Mouse (Mus musculus): ENCODE measurements around the gene OR5BS1P. TPM values are rescaled to one million over a fixed set of nuclear protein-coding genes. Genes with fewer than 3 reads are reported as not detected.

Gene OR5BS1P
- total RNA-seq, 1 experiment: not detected

DNA sequence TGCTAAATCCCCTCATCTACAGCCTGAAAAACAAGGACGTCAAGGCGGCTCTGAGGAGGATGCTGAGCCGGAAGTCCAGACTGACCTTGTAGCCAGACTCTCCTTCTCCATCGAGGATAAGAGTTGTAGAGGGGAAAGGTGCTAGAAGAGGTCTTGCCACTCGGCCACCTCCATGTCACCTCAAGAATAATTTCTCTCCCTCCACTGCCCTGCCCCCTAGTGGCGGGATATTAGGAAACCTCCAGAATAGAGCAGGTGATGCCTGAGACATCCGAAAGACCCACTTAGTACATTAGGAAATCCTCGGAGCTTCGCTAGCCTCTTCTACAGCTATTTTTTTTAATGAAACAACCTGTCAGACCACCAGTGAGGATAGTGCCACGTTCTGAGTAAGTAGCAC is 5.7 kb downstream of the OR5BS1P start:
- H3K4me3 ChIP-seq (ENCODE audit: insufficient read depth in 1 of 2, low read depth in 1 of 2, low read length in 2 of 2, poor library complexity in 1 of 2, severe bottlenecking in 1 of 2): no peak overlapping the region
- H3K4me1 ChIP-seq (ENCODE audit: control insufficient read depth in 2 of 2, insufficient read depth in 2 of 2, low read length in 2 of 2, poor library complexity in 1 of 2): no peaks in the 10 kb centered on the region; a peak in 1 of 4 replicates
- TF ChIP-seq ZC3H11A (IDR thresholded peaks at IDR 0.05; ENCODE audit: borderline replicate concordance, low read depth, low read length) (no peak), HCFC1 (IDR thresholded peaks at IDR 0.05; ENCODE audit: borderline replicate concordance, insufficient read depth, low read length) (no peak), CHD2 (IDR thresholded peaks at IDR 0.05; ENCODE audit: low read depth, low read length) (no peak), MAFK (IDR thresholded peaks at IDR 0.05; ENCODE audit: insufficient read depth, low read depth, low read length) (no peak), ZNF384 (IDR thresholded peaks at IDR 0.05; ENCODE audit: low read depth, low read length) (no peak)
- in situ Hi-C loops (cut with MboI; ENCODE audit: low sequenced_read_pairs in 2 of 2, unreplicated experiment in 2 of 2): no loop called here
- no peaks in the 10 kb centered on the region for H3K9me3 ChIP-seq (ENCODE audit: control insufficient read depth, insufficient read depth, low read depth, low read length)
- H3K9ac ChIP-seq (ENCODE audit: insufficient read depth, low read depth, low read length, poor library complexity, severe bottlenecking): no peak overlapping the region
- H3K27ac ChIP-seq (ENCODE audit: insufficient read depth, low read depth, low read length, poor library complexity, severe bottlenecking): no peak overlapping the region
- H3K36me3 ChIP-seq (ENCODE audit: control insufficient read depth, insufficient read depth, low read length, poor library complexity, severe bottlenecking): no peaks in the 10 kb centered on the region
- DNase-seq (ENCODE audit: low read depth, low spot score): peak; percentile 54

DNA sequence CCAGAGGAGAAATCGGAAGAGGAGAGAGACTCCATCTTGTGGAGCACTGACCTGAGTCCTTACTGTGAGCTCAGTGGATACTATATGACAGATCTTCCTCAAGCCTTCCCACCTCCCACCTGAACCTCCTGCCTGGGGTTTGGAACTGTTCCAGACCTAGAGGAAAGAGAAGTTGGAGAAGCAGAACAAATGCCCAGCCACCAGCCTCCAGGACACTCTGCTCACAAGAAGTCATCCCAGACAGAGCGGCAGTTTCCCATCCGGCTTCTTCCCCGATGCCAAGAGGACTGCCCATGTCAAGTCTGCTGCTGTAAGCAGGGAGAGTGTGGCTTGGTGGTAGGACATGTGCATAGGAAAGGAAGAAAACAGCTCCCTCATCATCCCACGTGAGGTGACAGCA is 6.6 kb downstream of the OR5BS1P start:
- Histone ChIP-seq H3K4me3 (ENCODE audit: insufficient read depth in 1 of 2, low read depth in 1 of 2, low read length in 2 of 2, poor library complexity in 1 of 2, severe bottlenecking in 1 of 2) (no peak overlapping the region), H3K9me3 (ENCODE audit: control insufficient read depth, insufficient read depth, low read depth, low read length) (no peaks in the 10 kb centered on the region), H3K36me3 (ENCODE audit: control insufficient read depth, insufficient read depth, low read length, poor library complexity, severe bottlenecking) (no peaks in the 10 kb centered on the region), H3K27ac (ENCODE audit: insufficient read depth, low read depth, low read length, poor library complexity, severe bottlenecking) (no peak overlapping the region), H3K4me1 (ENCODE audit: control insufficient read depth in 2 of 2, insufficient read depth in 2 of 2, low read length in 2 of 2, poor library complexity in 1 of 2) (no peaks in the 10 kb centered on the region; a peak in 1 of 4 replicates), H3K9ac (ENCODE audit: insufficient read depth, low read depth, low read length, poor library complexity, severe bottlenecking) (no peak overlapping the region)
- in situ Hi-C loops (cut with MboI; ENCODE audit: low sequenced_read_pairs in 2 of 2, unreplicated experiment in 2 of 2): no loop called here
- no peak for TF ChIP-seq HCFC1 (IDR thresholded peaks at IDR 0.05; ENCODE audit: borderline replicate concordance, insufficient read depth, low read length)
- no peak for TF ChIP-seq ZNF384 (IDR thresholded peaks at IDR 0.05; ENCODE audit: low read depth, low read length)
- TF ChIP-seq ZC3H11A (IDR thresholded peaks at IDR 0.05; ENCODE audit: borderline replicate concordance, low read depth, low read length): no peak
- TF ChIP-seq CHD2 (IDR thresholded peaks at IDR 0.05; ENCODE audit: low read depth, low read length): no peak
- TF ChIP-seq MAFK (IDR thresholded peaks at IDR 0.05; ENCODE audit: insufficient read depth, low read depth, low read length): no peak
- DNase-seq (ENCODE audit: low read depth, low spot score): no peak

- in situ Hi-C loops (cut with MboI; ENCODE audit: low sequenced_read_pairs in 2 of 2, unreplicated experiment in 2 of 2): no loop called here
- no peak for DNase-seq (ENCODE audit: low read depth, low spot score)
- no peaks in the 10 kb centered on the region; a peak in 1 of 4 replicates for H3K4me1 ChIP-seq (ENCODE audit: control insufficient read depth in 2 of 2, insufficient read depth in 2 of 2, low read length in 2 of 2, poor library complexity in 1 of 2)
- no peaks in the 10 kb centered on the region for H3K9me3 ChIP-seq (ENCODE audit: control insufficient read depth, insufficient read depth, low read depth, low read length)
- H3K27ac ChIP-seq (ENCODE audit: insufficient read depth, low read depth, low read length, poor library complexity, severe bottlenecking): no peak overlapping the region
- no peak overlapping the region for H3K9ac ChIP-seq (ENCODE audit: insufficient read depth, low read depth, low read length, poor library complexity, severe bottlenecking)
- H3K4me3 ChIP-seq (ENCODE audit: insufficient read depth in 1 of 2, low read depth in 1 of 2, low read length in 2 of 2, poor library complexity in 1 of 2, severe bottlenecking in 1 of 2): no peak overlapping the region
- H3K36me3 ChIP-seq (ENCODE audit: control insufficient read depth, insufficient read depth, low read length, poor library complexity, severe bottlenecking): no peaks in the 10 kb centered on the region
- TF ChIP-seq ZC3H11A (IDR thresholded peaks at IDR 0.05; ENCODE audit: borderline replicate concordance, low read depth, low read length): no peak
- TF ChIP-seq MAFK (IDR thresholded peaks at IDR 0.05; ENCODE audit: insufficient read depth, low read depth, low read length): no peak
- no peak for TF ChIP-seq HCFC1 (IDR thresholded peaks at IDR 0.05; ENCODE audit: borderline replicate concordance, insufficient read depth, low read length)
- no peak for TF ChIP-seq ZNF384 (IDR thresholded peaks at IDR 0.05; ENCODE audit: low read depth, low read length)
- no peak for TF ChIP-seq CHD2 (IDR thresholded peaks at IDR 0.05; ENCODE audit: low read depth, low read length)
Measured at GRCm38 (mm10) chr15:98479568-98480102, 9.9 kb downstream of the OR5BS1P start.

DNA sequence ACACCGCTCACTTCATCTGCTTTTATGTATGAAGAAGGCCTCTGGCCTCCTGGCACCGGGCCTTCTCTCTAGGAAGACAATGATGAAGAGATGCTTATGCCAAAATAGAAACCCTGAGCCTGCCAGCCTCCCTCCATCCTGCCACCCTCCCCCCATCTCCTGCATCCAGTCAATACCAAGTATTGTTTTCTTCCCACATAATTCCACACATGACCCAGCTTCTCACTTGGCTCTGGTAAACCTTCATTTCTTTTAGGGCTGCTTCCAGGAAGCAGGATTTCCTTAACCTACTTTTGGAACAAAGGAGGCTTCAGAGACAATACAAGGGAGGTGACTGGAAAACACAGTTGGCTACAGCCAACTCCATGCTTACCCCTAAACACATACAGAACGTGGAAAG is 13.0 kb downstream of the OR5BS1P start, which contains the start of gene Lalba:
Gene Lalba (minus strand): TSS at position 21 of the 400 bp plus-strand sequence.
- H3K27ac ChIP-seq (ENCODE audit: insufficient read depth, low read depth, low read length, poor library complexity, severe bottlenecking): no peak within 1 kb of the TSS
- H3K36me3 ChIP-seq (ENCODE audit: control insufficient read depth, insufficient read depth, low read length, poor library complexity, severe bottlenecking): no peaks in the 10 kb centered on the region
- H3K4me1 ChIP-seq (ENCODE audit: control insufficient read depth in 2 of 2, insufficient read depth in 2 of 2, low read length in 2 of 2, poor library complexity in 1 of 2): no peaks in the 10 kb centered on the region; a peak in 1 of 4 replicates
- no peak within 1 kb of the TSS for H3K9ac ChIP-seq (ENCODE audit: insufficient read depth, low read depth, low read length, poor library complexity, severe bottlenecking)
- no peak for DNase-seq (ENCODE audit: low read depth, low spot score)
- TF ChIP-seq HCFC1 (IDR thresholded peaks at IDR 0.05; ENCODE audit: borderline replicate concordance, insufficient read depth, low read length): no peak
- TF ChIP-seq ZNF384 (IDR thresholded peaks at IDR 0.05; ENCODE audit: low read depth, low read length): no peak
- TF ChIP-seq MAFK (IDR thresholded peaks at IDR 0.05; ENCODE audit: insufficient read depth, low read depth, low read length): no peak
- TF ChIP-seq CHD2 (IDR thresholded peaks at IDR 0.05; ENCODE audit: low read depth, low read length): no peak
- TF ChIP-seq ZC3H11A (IDR thresholded peaks at IDR 0.05; ENCODE audit: borderline replicate concordance, low read depth, low read length): no peak
- in situ Hi-C loops (cut with MboI; ENCODE audit: low sequenced_read_pairs in 2 of 2, unreplicated experiment in 2 of 2): no loop called here
- H3K4me3 ChIP-seq (ENCODE audit: insufficient read depth in 1 of 2, low read depth in 1 of 2, low read length in 2 of 2, poor library complexity in 1 of 2, severe bottlenecking in 1 of 2): no peak within 1 kb of the TSS
- H3K9me3 ChIP-seq (ENCODE audit: control insufficient read depth, insufficient read depth, low read depth, low read length): no peaks in the 10 kb centered on the region

Data from ES-E14 (cell line).